Mouse (Mus musculus): Measurements from ENCODE around the gene Eif4ebp2. TPM values are rescaled to one million over a fixed set of nuclear protein-coding genes. Genes with fewer than 3 reads are reported as not detected.

Eif4ebp2 gene
- polyA plus RNA-seq, 1 experiment = 42.3 TPM

DNA sequence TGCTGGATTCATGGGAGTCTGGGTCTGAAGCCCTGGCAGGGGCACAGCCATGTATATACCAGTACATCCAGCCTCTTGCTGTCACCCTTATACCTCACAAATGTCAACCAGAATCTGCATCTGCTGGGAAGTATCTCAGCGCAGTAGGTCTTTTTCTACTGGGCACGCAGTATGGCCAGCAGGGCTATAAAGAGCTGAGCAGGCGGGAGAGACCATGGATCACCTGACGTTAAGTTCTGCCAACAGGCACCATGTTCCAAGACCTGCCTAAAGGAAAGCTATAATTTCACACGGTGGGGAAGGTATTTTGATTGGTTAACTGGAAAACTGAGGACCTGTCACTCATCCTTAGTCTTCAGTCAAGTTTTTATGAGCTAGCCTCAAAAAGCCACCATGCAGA, 23.4 kb downstream of the Eif4ebp2 start:
- no peak overlapping the region for H3ac ChIP-seq (ENCODE audit: control insufficient read depth, insufficient read length, low read depth)
- TF ChIP-seq MYOG (IDR thresholded peaks at IDR 0.05; ENCODE audit: control insufficient read depth, extremely low read depth, insufficient read length) (no peak), CTCF (IDR thresholded peaks at IDR 0.05; ENCODE audit: control insufficient read depth, insufficient read depth, insufficient read length) (no peak), CEBPB (IDR thresholded peaks at IDR 0.05; ENCODE audit: low read depth) (no peak)
- H3K36me3 ChIP-seq (ENCODE audit: control insufficient read depth, insufficient read depth) = peaks cover 43% of the 10 kb centered on the region

GRCm38 (mm10) chr10:61428416-61428815, 24.0 kb downstream of the Eif4ebp2 start:
- H3K4me3 ChIP-seq (ENCODE audit: insufficient read depth, poor library complexity, severe bottlenecking) = no peak overlapping the region
- no peaks in the 10 kb centered on the region for H3K79me3 ChIP-seq (ENCODE audit: low read depth)
- H3K36me3 ChIP-seq (ENCODE audit: control insufficient read depth, insufficient read depth) = peaks cover 37% of the 10 kb centered on the region
- no peaks in the 10 kb centered on the region for H3K27me3 ChIP-seq (ENCODE audit: control insufficient read depth, insufficient read depth, insufficient read length)
- TF ChIP-seq MYOD1 (IDR thresholded peaks at IDR 0.05; ENCODE audit: control insufficient read depth, insufficient read length, low read depth) (no peak), CEBPB (IDR thresholded peaks at IDR 0.05; ENCODE audit: low read depth) (no peak), USF1 (IDR thresholded peaks at IDR 0.05; ENCODE audit: low read depth) (no peak), MYOG (IDR thresholded peaks at IDR 0.05; ENCODE audit: control insufficient read depth, extremely low read depth, insufficient read length) (no peak), MAX (IDR thresholded peaks at IDR 0.05) (no peak), CTCF (IDR thresholded peaks at IDR 0.05; ENCODE audit: control insufficient read depth, insufficient read depth, insufficient read length) (no peak), FOSL1 (IDR thresholded peaks at IDR 0.05; ENCODE audit: insufficient read depth, low read length, poor library complexity, severe bottlenecking) (no peak)
- no peak overlapping the region for H3ac ChIP-seq (ENCODE audit: control insufficient read depth, insufficient read length, low read depth)
- no peaks in the 10 kb centered on the region for H3K79me2 ChIP-seq (ENCODE audit: control insufficient read depth, insufficient read depth)

More for the DNA sequence above, 23.4 kb downstream of the Eif4ebp2 start:
- H3K79me2 ChIP-seq (ENCODE audit: control insufficient read depth, insufficient read depth) = no peaks in the 10 kb centered on the region
- H3K79me3 ChIP-seq (ENCODE audit: low read depth) = no peaks in the 10 kb centered on the region
- H3K4me3 ChIP-seq (ENCODE audit: insufficient read depth, poor library complexity, severe bottlenecking) = no peak overlapping the region
- H3K27me3 ChIP-seq (ENCODE audit: control insufficient read depth, insufficient read depth, insufficient read length) = no peaks in the 10 kb centered on the region

- Histone ChIP-seq H3K4me3 (ENCODE audit: insufficient read depth, poor library complexity, severe bottlenecking) (no peak overlapping the region), H3K79me2 (ENCODE audit: control insufficient read depth, insufficient read depth) (no peaks in the 10 kb centered on the region), H3K79me3 (ENCODE audit: low read depth) (no peaks in the 10 kb centered on the region), H3K36me3 (ENCODE audit: control insufficient read depth, insufficient read depth) (peaks cover 32% of the 10 kb centered on the region), H3ac (ENCODE audit: control insufficient read depth, insufficient read length, low read depth) (no peak overlapping the region), H3K27me3 (ENCODE audit: control insufficient read depth, insufficient read depth, insufficient read length) (no peaks in the 10 kb centered on the region)
- TF ChIP-seq MYOD1 (IDR thresholded peaks at IDR 0.05; ENCODE audit: control insufficient read depth, insufficient read length, low read depth) (no peak), MAX (IDR thresholded peaks at IDR 0.05) (no peak), FOSL1 (IDR thresholded peaks at IDR 0.05; ENCODE audit: insufficient read depth, low read length, poor library complexity, severe bottlenecking) (no peak), CTCF (IDR thresholded peaks at IDR 0.05; ENCODE audit: control insufficient read depth, insufficient read depth, insufficient read length) (no peak), USF1 (IDR thresholded peaks at IDR 0.05; ENCODE audit: low read depth) (no peak), CEBPB (IDR thresholded peaks at IDR 0.05; ENCODE audit: low read depth) (no peak), MYOG (IDR thresholded peaks at IDR 0.05; ENCODE audit: control insufficient read depth, extremely low read depth, insufficient read length) (no peak)
Observed at GRCm38 (mm10) chr10:61427951-61428350, 24.5 kb downstream of the Eif4ebp2 start.

- Histone ChIP-seq H3K79me3 (ENCODE audit: low read depth) (no peaks in the 10 kb centered on the region), H3K27me3 (ENCODE audit: control insufficient read depth, insufficient read depth, insufficient read length) (no peaks in the 10 kb centered on the region), H3ac (ENCODE audit: control insufficient read depth, insufficient read length, low read depth) (no peak overlapping the region), H3K36me3 (ENCODE audit: control insufficient read depth, insufficient read depth) (peaks cover 17% of the 10 kb centered on the region), H3K79me2 (ENCODE audit: control insufficient read depth, insufficient read depth) (no peaks in the 10 kb centered on the region), H3K4me3 (ENCODE audit: insufficient read depth, poor library complexity, severe bottlenecking) (no peak overlapping the region)
- TF ChIP-seq CTCF (IDR thresholded peaks at IDR 0.05; ENCODE audit: control insufficient read depth, insufficient read depth, insufficient read length) (no peak), MAX (IDR thresholded peaks at IDR 0.05) (no peak), MYOD1 (IDR thresholded peaks at IDR 0.05; ENCODE audit: control insufficient read depth, insufficient read length, low read depth) (no peak), USF1 (IDR thresholded peaks at IDR 0.05; ENCODE audit: low read depth) (no peak), FOSL1 (IDR thresholded peaks at IDR 0.05; ENCODE audit: insufficient read depth, low read length, poor library complexity, severe bottlenecking) (no peak), MYOG (IDR thresholded peaks at IDR 0.05; ENCODE audit: control insufficient read depth, extremely low read depth, insufficient read length) (no peak), CEBPB (IDR thresholded peaks at IDR 0.05; ENCODE audit: low read depth) (no peak)
Observed at GRCm38 (mm10) chr10:61426251-61426757, 26.2 kb downstream of the Eif4ebp2 start.

- Histone ChIP-seq H3K4me3 (ENCODE audit: insufficient read depth, poor library complexity, severe bottlenecking) (no peak overlapping the region), H3K27me3 (ENCODE audit: control insufficient read depth, insufficient read depth, insufficient read length) (no peaks in the 10 kb centered on the region), H3K79me3 (ENCODE audit: low read depth) (no peaks in the 10 kb centered on the region), H3ac (ENCODE audit: control insufficient read depth, insufficient read length, low read depth) (no peak overlapping the region), H3K79me2 (ENCODE audit: control insufficient read depth, insufficient read depth) (no peaks in the 10 kb centered on the region), H3K36me3 (ENCODE audit: control insufficient read depth, insufficient read depth) (peaks cover 4% of the 10 kb centered on the region)
- TF ChIP-seq MYOG (IDR thresholded peaks at IDR 0.05; ENCODE audit: control insufficient read depth, extremely low read depth, insufficient read length) (no peak), MAX (IDR thresholded peaks at IDR 0.05) (no peak), FOSL1 (IDR thresholded peaks at IDR 0.05; ENCODE audit: insufficient read depth, low read length, poor library complexity, severe bottlenecking) (no peak), CEBPB (IDR thresholded peaks at IDR 0.05; ENCODE audit: low read depth) (no peak), USF1 (IDR thresholded peaks at IDR 0.05; ENCODE audit: low read depth) (no peak), CTCF (IDR thresholded peaks at IDR 0.05; ENCODE audit: control insufficient read depth, insufficient read depth, insufficient read length) (no peak), MYOD1 (IDR thresholded peaks at IDR 0.05; ENCODE audit: control insufficient read depth, insufficient read length, low read depth) (no peak)
Observed at GRCm38 (mm10) chr10:61425047-61425446, 27.4 kb downstream of the Eif4ebp2 start.

- H3K36me3 ChIP-seq (ENCODE audit: control insufficient read depth, insufficient read depth) = no peaks in the 10 kb centered on the region
- H3ac ChIP-seq (ENCODE audit: control insufficient read depth, insufficient read length, low read depth) = no peak overlapping the region
Observed at GRCm38 (mm10) chr10:61424500-61424899, 28.0 kb downstream of the Eif4ebp2 start.

More at GRCm38 (mm10) chr10:61424500-61424899, 28.0 kb downstream of the Eif4ebp2 start:
- Histone ChIP-seq H3K79me2 (ENCODE audit: control insufficient read depth, insufficient read depth) (no peaks in the 10 kb centered on the region), H3K79me3 (ENCODE audit: low read depth) (no peaks in the 10 kb centered on the region), H3K27me3 (ENCODE audit: control insufficient read depth, insufficient read depth, insufficient read length) (no peaks in the 10 kb centered on the region), H3K4me3 (ENCODE audit: insufficient read depth, poor library complexity, severe bottlenecking) (no peak overlapping the region)
- TF ChIP-seq MYOD1 (IDR thresholded peaks at IDR 0.05; ENCODE audit: control insufficient read depth, insufficient read length, low read depth) (no peak), CTCF (IDR thresholded peaks at IDR 0.05; ENCODE audit: control insufficient read depth, insufficient read depth, insufficient read length) (no peak), FOSL1 (IDR thresholded peaks at IDR 0.05; ENCODE audit: insufficient read depth, low read length, poor library complexity, severe bottlenecking) (no peak), CEBPB (IDR thresholded peaks at IDR 0.05; ENCODE audit: low read depth) (no peak), MAX (IDR thresholded peaks at IDR 0.05) (no peak), USF1 (IDR thresholded peaks at IDR 0.05; ENCODE audit: low read depth) (no peak)
